Mouse (Mus musculus) megakaryocyte, embryonic 14.5 days (primary cell): ENCODE data around the gene Kcns3.

Source experiments
- FLI1 ChIP-seq: IDR thresholded peaks from 2 replicates; pipeline ENCODE4 v1.6.1; 2012; ENCODE audit warnings: low read length, inconsistent platforms, mixed read lengths
- GATA1 ChIP-seq: IDR thresholded peaks from 3 replicates; pipeline ENCODE4 v1.6.1; 2012; ENCODE audit warnings: mixed read lengths, low read length, inconsistent platforms, borderline replicate concordance

- TF ChIP-seq GATA1 (no peak), FLI1 (no peak)
These were observed 21.7 kb downstream of the Kcns3 start for GRCm38 (mm10) chr12:11129188-11129587.
